Mouse (Mus musculus) cerebellum, adult (tissue): ENCODE results near the gene Tmem186.

Experiments used
- ATAC-seq: cut with Nextera tagmentation; 2 replicates; pipeline ENCODE4 v1.9.2; 2017; ENCODE audit warnings: mild to moderate bottlenecking, moderate library complexity, mixed read lengths; ENCODE audit not compliant: insufficient number of reproducible peaks, low FRiP score, low TSS enrichment

The Tmem186 gene

GRCm38 (mm10) chr16:8637217-8638051 is at the start of gene Tmem186, which contains the start of gene Pmm2:
Tmem186 (minus strand) TSS chr16:8637712.
Pmm2 (plus strand) TSS chr16:8637674.
- peak; percentile 93 for ATAC-seq

- ATAC-seq = no peak
Measured at GRCm38 (mm10) chr16:8686871-8687535, 49.5 kb upstream of the Tmem186 start.

GRCm38 (mm10) chr16:8686121-8686870 is 48.8 kb upstream of the Tmem186 start:
- 0 out of 2 replicates have a peak, but pooled peaks have one; percentile 34 for ATAC-seq

GRCm38 (mm10) chr16:8685087-8685486 is 47.6 kb upstream of the Tmem186 start:
- peak; percentile 32; the same call in 1 of the 2 replicates for ATAC-seq

- ATAC-seq = no peak
Measured at GRCm38 (mm10) chr16:8680470-8680869, 43.0 kb upstream of the Tmem186 start, which contains the start of gene Gm5767. Gm5767 (plus strand) TSS chr16:8680770.

- no peak for ATAC-seq
Measured at GRCm38 (mm10) chr16:8679780-8680179, 42.3 kb upstream of the Tmem186 start.

GRCm38 (mm10) chr16:8678676-8679075 is 41.2 kb upstream of the Tmem186 start:
- no peak for ATAC-seq

- ATAC-seq = no peak
Measured at GRCm38 (mm10) chr16:8678035-8678434, 40.5 kb upstream of the Tmem186 start.

GRCm38 (mm10) chr16:8676800-8677199 is 39.3 kb upstream of the Tmem186 start:
- no peak for ATAC-seq

GRCm38 (mm10) chr16:8676228-8676627 is 38.7 kb upstream of the Tmem186 start:
- ATAC-seq = no peak

GRCm38 (mm10) chr16:8675559-8675958 is 38.0 kb upstream of the Tmem186 start:
- ATAC-seq = no peak

- ATAC-seq = no peak
Measured at GRCm38 (mm10) chr16:8674165-8674564, 36.7 kb upstream of the Tmem186 start.

GRCm38 (mm10) chr16:8673343-8673742 is 35.8 kb upstream of the Tmem186 start:
- no peak for ATAC-seq

- no peak for ATAC-seq
Measured at GRCm38 (mm10) chr16:8672811-8673210, 35.3 kb upstream of the Tmem186 start.

GRCm38 (mm10) chr16:8672350-8672687 is 34.8 kb upstream of the Tmem186 start:
- no peak for ATAC-seq

- ATAC-seq = peak; percentile 59
Measured at GRCm38 (mm10) chr16:8671551-8672349, 34.2 kb upstream of the Tmem186 start, which contains the start of gene Carhsp1. Carhsp1 (minus strand) TSS chr16:8672155.

GRCm38 (mm10) chr16:8670041-8671035 is 32.8 kb upstream of the Tmem186 start:
- ATAC-seq = no peak

- ATAC-seq = no peak
Measured at GRCm38 (mm10) chr16:8669432-8669831, 31.9 kb upstream of the Tmem186 start.

GRCm38 (mm10) chr16:8668386-8668785 is 30.9 kb upstream of the Tmem186 start:
- no peak for ATAC-seq
